Mouse (Mus musculus) right cerebral cortex, adult 2 months (tissue): ENCODE measurements around the gene Nubpl.
"Not testable (repeated sequence)": the region's sequence is repeated elsewhere in the genome, so short reads cannot be mapped to it uniquely, and the experiment has no call there.

ENCODE experiments used
- DNase-seq, 2 experiments: peaks; one replicate each; pipeline ENCODE4 v3.0.0; 2021 to 2022; ENCODE audit warnings: low spot score in 2 of 2

Gene Nubpl

DNA sequence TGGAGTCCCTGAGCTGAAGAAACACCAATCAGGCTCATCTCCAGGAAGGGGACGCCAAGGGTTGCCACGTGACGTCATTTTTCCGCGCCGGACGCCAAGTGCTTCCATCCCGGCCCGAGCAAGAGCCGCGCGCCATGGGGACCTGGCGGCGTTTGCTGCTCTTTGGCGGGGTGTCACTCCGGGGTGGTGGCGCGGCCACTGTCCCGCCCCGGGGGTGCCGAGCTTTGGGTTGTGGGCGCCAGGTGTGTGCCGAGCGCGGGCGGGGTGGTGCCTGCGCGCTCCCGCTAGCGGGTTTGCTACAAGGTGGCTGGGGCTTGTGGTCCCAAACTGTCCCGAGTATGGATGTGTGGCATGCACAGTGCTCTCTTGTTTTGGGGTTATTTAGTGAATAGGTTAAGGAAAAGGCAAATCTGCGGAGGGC is at the start of gene Nubpl:
Nubpl (plus strand) TSS at position 88 of the 421 bp plus-strand sequence.
- DNase-seq: peak; percentile 96

DNA sequence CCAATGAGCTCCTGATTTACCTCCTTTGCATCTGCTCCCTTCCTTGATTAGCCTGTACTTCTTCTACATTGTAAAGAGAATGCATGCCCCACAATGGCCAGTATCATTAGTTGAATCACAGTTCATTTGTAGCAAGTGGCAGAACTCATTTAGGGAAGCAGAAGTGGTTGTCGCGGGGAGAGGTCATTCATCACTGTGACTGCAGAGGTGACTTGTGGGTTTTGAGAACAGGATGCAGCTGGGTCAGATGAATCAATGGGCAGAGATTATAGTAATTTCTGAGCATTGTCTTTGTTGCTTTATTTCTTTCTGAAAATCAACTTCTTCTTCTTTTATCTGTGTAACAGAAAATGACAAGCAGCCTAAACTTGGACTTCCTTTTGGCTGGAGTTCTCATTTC is 48.2 kb upstream of the Nubpl start:
- no peak for DNase-seq

DNA sequence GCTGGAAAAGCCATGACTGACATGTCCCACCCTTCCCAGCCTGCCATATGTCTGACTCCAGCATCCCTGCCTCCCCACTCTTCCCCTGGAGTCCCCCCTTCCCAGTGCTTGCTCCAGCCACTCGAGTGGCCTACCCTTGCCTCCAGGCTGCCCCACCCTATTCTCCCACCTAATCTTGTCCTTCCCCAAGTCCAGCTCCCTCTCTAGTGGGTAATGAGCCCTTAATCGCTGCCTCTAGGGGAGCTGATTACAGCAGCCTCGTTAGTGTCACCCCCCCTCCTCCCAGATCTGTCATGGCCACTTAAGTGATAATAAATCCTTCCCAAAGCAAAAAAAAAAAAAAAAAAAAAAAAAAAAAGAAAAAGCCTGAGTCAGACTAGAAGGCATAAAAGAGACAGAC is 18.2 kb upstream of the Nubpl start:
- DNase-seq: not testable (repeated sequence)

DNA sequence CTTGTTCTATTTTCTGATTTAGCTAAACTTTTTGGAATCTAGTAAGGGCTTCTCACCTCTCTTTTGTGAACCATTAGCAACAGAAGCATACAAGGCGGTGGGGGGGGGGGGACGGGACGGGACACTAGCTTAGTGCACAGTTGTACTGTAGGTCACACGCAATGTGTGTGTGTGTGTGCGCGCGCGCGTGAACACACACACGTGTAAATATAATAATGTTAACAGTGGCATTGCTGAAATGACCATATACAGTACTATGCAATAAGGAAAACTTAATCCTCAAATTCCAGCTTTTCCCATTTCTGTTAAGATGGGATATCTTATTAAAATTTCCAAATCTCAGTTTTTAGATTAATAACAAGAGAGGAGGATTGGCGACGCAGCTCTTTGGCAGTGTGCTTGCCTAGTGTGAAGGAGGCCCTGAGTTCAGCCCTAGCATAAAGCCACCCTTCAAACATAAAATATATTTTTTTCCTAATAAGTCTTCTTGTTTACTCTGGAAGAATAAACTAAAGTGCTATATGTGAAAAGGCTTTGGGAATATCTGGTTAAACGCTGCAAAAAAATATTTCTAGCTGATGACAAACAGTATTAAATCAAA is 388 bp upstream of the Nubpl start:
- no peak for DNase-seq

DNA sequence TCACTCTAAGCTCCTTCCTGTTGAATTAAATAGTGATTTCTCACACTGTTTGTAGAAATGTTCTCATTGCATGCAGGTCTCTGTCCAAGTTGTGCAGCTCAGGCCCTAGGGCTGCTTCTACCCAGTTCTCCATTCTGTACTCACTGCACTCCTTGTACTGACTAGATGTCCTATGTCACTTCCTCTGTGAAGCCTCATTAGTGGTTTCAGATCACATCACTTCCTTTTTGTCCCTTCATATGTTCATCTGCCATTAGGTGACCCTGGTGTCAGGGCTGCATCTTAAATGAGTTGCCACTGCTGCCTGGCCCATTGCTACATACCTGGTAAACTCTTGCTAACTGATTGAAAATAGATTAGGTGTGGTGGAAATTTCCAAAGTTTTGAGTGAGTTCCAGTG is 22.7 kb downstream of the Nubpl start:
- no peak for DNase-seq

DNA sequence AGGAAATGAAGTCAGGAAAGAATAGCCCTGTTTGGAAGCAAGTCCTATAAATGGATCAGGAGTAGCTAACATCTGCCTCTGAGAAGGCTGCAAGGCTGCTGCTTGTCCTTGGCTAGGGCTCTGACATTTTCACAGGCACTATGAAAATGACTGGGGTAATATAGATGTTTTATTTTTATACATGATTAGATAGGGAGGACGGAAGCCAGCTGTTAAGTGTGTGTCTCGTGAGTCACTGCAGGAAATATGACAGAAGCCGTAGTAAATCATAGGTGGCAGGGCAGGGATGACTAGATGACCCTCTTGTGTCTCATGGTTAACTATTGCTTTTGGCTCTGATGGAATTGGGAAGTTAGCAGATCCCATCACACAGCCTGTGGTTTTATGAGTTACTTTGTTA is 28.9 kb downstream of the Nubpl start:
- no peak for DNase-seq

DNA sequence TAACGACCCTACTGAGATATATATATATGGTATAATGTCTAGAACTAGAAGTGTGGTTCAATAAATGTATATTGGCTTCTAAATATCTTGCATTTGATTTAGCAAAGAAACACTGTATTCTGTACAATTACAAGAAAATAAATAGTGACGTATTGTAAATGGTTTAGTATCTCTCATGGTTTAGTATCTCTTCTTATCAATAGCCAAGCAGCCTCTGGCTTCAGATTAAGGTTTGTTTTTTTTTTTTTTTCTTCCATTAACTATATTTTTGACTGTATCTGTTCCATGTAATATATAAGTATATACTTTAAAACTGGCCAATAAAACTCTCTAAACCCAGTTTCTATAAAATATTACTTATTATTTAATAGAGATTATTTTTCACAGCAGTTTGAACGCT is 31.5 kb downstream of the Nubpl start:
- DNase-seq: no peak

DNA sequence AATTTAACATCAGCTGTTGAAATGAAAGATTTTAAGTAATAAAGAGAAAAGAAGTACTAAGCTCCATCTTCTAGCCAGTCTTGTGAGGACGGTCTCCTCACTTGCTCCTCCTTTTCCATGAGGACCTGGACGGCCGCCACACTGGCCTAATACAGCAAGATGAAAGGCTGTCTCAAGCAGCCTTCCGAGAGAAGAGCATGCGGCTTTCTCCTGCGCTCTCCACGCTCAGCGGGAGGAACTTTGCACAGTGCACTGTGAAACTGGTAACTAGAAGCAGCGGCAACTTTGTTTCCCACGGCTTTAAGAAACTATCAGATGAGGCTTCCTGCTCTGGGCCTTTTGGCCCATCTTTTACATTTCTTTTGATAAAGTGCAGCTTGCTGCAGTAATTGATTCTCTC is 34.7 kb downstream of the Nubpl start:
- peak in 1 of 2 experiments; percentile 15 for DNase-seq

DNA sequence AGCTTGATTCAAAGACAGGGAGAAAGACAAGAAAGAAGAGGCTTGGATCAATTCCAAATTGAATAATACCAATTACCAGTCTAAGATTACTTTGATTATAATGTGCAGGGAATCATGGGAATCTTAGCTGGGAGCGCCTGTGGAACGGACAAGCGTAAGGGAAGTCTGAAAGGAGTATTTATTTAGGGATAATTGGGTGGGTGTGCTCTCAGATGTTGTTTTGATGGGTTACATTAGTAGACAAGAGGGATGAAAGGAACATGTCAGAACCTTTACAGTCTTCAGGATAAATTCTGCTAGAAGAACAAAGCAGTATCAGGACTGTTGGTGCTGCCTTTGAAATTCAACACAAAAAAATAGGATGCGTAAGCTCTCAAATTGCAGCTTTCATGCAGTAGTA is 40.8 kb downstream of the Nubpl start:
- no peak for DNase-seq

DNA sequence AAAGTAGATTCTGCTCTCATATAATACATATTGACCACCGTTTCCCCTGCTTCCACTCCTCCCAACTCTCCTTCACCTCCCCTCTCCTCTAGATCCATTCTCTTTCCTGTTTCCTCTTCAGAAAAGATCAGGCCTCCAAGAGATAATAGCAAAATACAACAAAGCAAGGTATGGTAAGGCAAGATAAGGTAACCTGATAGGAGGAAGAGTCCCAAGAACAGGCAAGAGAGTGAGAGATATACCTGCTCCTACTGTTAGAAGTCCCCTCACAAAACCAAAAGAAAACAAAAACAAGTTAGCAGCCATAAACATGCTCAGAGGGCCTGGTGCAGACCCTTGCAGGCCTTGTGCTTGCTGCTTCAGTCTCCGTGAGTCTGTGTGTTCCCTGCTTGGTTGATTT is 49.1 kb downstream of the Nubpl start:
- DNase-seq: no peak

DNA sequence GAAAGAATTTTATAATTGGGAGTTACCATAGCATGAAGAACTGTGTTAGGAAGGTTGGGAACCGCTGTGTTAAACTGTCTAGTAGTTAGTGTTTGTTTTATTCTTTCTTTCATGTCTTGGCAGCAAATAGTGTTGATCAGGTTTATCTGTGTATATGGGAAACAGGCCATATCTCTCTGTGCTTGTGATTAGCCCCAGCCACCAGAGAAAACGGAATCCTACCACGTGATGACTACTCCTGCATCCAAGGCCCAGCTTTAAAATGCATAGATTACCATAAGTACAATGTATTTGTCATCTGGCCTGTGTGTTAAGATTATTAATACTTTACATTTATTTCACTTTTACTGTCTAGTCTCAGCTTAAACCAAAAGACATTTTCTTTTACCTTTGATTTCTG is 51.9 kb downstream of the Nubpl start:
- DNase-seq: no peak

DNA sequence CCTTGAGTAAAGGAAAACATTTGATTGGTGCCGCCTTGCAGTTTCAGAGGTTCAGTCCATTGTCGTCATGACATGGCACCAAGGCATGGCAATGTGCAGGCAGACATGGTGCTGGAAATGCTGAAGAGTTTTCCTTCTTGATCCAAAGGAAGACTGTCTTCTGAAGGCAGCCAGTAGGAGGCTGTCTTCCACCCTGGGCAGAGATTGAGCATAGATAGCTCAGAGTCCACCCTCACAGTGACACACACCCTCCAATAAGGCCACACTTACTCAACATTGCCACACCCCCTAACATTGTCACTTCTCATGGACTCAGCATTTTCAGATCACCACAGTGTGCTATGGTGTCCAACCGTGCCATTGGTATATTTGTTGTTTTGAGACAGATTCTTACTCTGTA is 54.5 kb downstream of the Nubpl start:
- no peak for DNase-seq

DNA sequence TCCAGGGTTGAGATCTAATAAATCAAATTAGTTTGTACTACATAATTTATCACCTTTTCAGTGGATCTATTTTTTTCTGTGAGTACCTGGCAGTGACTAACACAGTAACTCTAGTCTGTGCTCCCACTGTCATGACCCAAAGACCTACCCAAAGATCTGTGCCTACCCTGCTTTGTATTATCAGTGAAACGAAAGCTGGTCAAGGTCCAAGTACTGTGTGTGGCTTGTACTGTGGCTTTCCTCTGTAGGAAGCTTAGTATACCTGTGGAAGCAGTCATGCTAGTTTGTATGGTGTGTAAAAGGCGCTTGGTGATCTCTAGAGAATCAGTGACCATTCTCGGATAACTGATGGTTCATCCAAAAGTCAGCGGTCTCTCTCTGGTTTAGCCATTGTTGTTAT is 57.4 kb downstream of the Nubpl start:
- no peak for DNase-seq

DNA sequence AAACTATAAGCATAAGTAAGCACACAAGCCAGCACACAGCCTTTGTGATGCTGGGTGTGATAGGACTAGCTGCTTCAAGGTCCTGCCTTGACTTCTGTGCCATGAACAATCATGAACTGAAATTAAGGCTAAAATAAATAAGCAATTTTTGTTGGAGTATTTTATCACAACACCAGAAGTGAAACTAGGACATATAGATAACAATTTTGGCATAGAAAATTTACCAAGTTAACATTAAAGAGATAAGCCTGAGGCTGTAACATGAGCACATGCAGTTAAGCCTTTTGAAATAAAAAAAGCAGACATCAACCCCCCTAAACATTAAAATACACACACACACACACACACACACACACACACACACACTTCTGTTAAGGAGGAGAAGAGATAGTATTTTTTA is 66.9 kb downstream of the Nubpl start:
- DNase-seq: no peak

DNA sequence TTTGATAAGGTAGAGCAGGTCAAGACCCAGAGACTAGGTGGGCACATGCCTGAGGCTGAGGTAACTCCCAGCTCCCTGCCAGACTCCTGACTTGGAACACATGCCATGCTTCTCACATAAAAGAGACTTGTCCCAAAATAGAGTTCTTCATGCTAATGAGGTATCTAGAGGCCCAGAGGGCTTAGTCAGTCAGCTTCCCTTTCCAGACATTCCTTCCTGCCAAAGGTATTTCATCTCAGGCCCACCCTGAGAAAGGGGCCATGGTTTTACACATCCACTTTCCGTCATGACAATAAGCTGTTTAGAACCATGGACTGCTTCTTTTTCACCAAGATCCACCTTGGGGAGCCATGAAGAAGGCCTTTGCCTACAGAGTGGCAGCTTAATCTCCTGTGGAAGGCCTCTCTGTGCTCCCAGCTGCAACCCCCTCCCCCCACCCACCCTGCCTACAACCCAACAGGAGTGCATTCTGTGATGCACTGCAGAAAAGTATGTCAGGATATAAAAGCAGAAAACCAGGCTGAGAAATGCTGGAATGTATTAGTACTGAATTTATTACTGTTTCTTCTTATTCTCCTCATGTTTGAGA is 88.8 kb downstream of the Nubpl start:
- DNase-seq: no peak

DNA sequence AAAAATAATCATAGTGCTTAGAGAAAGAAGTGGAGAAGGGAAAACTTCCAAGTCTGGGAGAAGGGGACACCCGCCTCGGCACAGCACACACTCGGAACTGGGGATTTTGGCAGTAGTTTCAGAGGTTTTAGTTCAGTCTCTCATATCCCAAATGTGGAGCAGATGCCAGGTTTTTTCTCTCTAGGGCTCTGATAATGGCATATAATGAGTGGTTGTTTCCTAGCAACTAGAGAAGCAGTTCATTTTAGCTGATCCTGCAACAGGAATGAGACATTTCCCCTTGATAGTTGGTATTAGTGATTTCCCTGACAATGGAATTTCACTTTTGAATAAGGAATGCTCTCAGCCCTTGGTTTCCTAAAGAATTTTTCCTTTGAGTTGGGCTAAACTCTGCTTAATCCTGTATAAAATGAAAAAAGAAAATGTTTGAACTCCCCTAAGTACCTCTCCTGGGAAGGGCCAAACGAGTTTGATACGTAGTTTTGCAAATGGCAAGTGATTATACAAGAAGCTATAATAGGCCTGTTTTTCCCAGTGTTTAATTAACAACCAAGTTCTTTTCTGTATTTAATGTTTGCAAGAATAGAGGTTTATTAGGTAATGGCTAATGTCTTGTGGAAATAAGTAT is 89.5 kb downstream of the Nubpl start:
- DNase-seq: peak; percentile 20 to 30

DNA sequence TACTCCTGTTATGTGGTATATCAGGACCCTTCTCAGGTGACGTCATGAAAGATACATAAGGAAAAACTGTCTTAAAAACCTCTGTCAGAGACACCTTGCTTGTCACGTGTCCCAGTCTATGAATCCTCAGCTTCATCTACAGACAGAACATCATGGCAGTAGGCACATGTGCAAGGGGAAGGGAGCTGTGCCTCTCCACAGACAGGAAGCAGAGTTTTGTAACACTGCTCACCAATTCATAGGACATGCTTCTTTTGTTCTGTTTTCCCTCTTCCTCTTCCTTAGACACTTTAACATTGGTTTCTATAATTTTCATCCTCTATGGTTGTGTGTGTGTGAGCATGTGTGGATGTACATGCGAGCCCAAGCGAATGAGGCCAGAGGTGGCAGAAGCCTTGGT is 100.9 kb downstream of the Nubpl start:
- no peak for DNase-seq

DNA sequence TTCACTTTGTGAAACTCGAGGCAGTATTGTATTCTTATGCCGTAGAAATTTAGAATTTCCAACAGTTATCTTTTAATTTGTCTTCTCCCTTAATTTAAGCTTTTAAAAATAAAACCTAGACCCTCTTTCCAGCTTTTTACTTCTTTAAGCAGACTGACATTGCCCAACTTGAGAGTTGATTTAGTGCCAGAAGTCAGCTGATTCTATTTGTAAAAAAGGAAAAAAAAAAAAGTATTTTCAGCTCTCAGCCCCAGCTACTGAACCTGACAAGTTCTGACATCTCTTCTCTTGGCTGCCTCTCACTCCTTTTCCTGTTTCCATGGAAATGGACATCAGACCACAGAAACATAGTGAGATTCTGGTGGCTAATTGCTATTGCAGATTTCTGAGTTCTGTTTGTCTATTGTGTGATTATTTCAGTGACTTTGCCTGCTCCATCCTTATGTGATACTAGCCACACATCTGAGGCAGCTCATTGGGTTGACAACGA is 111.6 kb downstream of the Nubpl start:
- DNase-seq: no peak

DNA sequence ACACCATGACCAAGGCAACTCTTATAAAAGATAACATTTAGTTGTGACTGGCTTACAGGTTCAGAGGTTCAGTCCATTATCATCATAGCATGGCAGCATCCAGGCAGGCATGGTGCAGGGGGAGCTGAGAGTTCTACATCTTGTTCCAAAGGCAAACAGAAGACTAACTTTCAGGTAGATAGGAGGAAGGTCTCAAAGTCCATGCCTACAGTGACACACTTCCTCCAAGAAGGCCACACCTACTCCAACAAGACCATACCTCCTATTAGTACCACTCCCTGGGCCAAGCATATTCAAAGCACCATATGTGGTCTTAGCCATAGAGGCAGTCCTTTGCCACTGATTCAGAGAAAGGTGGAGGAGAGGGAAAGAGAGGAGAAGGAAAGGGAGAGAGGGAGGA is 113.6 kb downstream of the Nubpl start:
- no peak for DNase-seq

DNA sequence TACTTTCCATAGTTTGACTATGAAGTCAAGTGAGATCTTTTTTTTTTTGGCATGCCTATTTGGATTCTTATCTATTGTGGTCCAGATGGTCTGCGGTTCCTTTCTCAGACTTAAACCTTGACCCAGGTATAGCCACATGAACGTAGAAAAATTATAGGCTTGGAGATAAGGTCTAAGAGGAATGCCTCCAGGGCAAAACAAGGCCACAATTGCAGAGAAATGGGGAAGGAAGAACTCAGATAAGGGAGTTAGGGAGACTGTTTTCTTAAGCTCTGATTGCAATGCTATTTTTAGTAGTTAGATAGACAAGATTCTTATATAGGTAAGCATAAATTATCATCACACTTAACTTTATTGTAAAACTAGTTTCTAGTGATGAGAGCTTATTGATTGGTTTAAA is 117.3 kb downstream of the Nubpl start:
- no peak for DNase-seq

DNA sequence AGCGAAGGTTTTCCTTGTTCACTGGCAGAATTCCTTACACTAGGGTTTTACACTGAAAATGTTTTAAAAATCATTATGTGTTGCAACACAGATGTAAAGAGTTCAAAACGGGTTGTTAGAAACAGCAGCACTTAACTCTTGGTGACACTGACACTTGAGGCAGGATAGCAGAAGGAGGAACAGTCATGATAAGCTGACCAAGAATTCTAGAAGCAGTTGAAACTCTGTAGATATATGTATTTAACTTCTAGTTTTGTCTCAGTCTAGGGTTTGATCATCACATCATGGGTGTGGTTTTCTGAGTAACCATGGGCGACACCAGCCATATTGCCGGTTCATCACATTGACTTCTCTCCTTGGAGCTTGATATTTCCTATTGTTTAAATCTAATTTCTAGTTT is 127.4 kb downstream of the Nubpl start:
- no peak for DNase-seq

DNA sequence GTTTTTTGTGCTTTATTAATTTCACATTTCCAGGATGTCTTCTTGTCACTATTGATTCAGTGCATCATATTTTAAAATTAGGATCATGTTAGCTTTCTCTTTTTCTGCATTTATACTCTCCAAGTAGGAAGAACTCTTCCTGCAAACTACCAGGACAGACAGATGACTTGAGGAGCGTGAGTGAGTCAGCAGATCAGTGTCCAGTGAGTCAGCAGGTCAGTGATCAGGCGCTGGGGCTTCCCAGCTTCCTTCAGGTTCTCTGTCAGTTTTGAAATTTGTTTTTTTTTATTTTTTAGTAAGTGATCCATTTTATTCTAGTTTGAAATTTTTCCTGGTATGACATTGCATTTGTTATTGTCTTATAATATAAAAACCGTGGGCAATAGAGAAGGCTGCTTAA is 131.2 kb downstream of the Nubpl start:
- DNase-seq: no peak

DNA sequence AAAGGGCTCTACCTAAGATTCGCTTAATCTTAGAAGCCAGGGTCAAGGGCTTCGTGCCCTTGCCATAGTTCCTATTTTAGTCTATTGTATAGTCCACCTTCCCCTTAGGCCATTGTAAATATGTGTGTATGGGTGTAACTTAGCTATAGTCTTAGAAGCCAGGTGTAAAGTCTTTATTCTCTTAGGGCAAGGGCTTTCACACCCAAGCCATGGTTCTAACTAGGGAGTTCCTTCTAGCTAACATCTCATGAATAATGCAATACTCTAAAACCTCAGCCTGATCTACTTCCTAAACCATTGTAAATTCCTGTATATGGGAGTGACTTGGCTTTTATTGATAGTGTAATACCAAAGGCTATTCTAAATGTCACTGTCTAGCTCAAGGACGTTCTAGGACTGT is 134.4 kb downstream of the Nubpl start:
- not testable (repeated sequence) for DNase-seq
